Mouse (Mus musculus) naive thymus-derived CD4-positive, alpha-beta T cell, adult 5 months (primary cell): ENCODE results near the gene Csad. TPM values are rescaled to one million over a fixed set of nuclear protein-coding genes. Genes with fewer than 3 reads are reported as not detected.

Experiments
- polyA plus RNA-seq: library from polyadenylated mRNA; unstranded; fragments of 100-300 nt; shearing (Covaris generic); gene quantifications from one replicate; pipeline ENCODE4 v1.2.1, GENCODE M21; 2017

Gene Csad
- polyA plus RNA-seq: 13.8 TPM

GRCm38 (mm10) chr15:102204674-102205505 lies at the start of gene Csad:
Csad (minus strand) TSS chr15:102204724.

GRCm38 (mm10) chr15:102231748-102232147 lies 27.2 kb upstream of the Csad start, which contains the start of gene Itgb7:
Itgb7 (minus strand) TSS chr15:102231944.

GRCm38 (mm10) chr15:102202971-102203834 lies 1.3 kb downstream of the Csad start, which contains the start of gene Zfp740:
Zfp740 (plus strand) TSS chr15:102203249.

DNA sequence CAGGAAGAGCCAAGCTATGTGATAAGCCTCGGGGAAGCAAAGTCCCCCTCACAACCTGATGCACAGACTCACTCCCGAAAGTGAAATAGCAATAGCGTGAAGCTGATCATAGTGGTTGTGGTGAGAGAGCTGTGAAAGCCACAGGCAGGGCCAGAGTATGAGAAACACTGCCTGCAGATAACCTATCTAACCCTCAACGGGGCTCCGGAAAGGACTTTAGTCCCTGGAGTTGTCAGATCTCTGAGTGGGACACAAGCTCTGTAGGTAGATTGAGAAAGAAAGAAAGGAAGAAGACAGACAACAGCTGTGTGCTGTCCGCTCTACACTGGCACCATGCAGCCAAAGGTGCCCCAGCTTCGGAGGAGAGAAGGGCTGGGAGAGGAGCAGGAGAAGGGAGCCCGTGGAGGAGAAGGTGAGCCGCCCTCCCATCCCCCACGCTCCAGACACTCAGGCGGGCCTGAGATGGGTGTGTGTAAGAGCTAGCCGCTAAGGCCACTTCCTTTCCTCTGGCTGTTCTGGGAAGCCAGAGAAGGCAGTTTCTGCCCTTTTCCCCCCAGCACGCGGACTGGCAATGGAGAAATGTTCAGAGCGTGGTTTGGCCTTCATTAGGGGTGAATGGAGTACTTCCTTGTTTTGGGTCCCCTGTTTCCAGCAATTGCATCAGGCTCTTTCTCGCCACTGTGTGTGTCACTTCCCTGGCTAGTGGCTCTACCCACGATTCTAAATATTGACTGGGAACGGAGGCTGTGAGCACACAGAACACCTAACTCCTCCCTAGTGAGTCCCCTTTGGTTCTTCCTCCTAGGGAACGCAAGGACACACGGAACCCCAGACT lies 54.0 kb downstream of the Csad start, which contains the start of gene Soat2:
TSS of gene Soat2 (plus strand) at position 226 of the 835 bp plus-strand sequence.

GRCm38 (mm10) chr15:102144274-102144711 lies 60.2 kb downstream of the Csad start, which contains the start of gene Igfbp6:
Igfbp6 (plus strand) TSS chr15:102144362.

DNA sequence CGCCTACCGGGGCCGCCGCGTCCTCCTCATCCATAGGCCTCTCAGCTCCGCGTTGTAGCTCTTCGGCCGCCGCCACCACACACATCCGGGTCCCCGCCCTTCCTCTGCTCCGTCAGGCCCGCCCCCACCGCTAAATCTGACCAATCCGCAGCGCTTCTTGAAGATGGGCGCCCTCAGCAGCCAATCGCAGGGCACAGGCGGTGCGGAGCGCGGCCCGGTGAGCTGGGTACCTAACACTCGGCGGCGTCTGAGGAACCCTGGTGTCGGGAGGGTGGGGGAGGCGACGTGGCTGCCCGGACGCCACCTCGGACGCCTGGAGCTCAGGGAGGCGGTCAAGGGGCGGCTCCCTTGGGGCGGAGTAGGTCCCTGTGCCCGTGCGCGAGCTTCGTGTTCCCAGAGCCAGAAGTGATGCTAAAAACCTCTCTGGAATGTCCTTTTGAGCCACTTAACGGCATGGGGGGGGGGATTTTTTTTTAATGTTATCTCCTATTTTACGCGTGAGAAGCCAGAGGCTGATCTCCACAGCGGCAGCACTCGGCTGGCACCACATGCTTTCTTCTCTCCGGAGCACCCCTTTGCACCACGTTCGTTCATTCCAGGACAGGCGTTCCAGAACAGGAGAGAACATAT lies 68.3 kb downstream of the Csad start, which contains the start of gene Spryd3:
TSS of gene Spryd3 (minus strand) at position 106 of the 630 bp plus-strand sequence.

Other genes with a start within 250 kb of the Csad start
- gene Krt8, start 200.2 kb downstream of the Csad start, polyA plus RNA-seq: not detected
- not detected for gene Krt18, start 176.5 kb downstream of the Csad start, polyA plus RNA-seq
- 119 TPM for gene Eif4b, start 131.0 kb downstream of the Csad start, polyA plus RNA-seq
- gene Tns2, start 104.3 kb downstream of the Csad start, polyA plus RNA-seq: not detected
- 30.0 TPM for gene Spryd3, start 68.5 kb downstream of the Csad start, polyA plus RNA-seq
- gene Igfbp6, start 60.4 kb downstream of the Csad start, polyA plus RNA-seq: 0.31 TPM
- not detected for gene Soat2, start 54.2 kb downstream of the Csad start, polyA plus RNA-seq
- gene Zfp740, start 1.5 kb downstream of the Csad start, polyA plus RNA-seq: 135 TPM
- 903 TPM for gene Itgb7, start 27.2 kb upstream of the Csad start, polyA plus RNA-seq
- 5.5 TPM for gene Rarg, start 52.8 kb upstream of the Csad start, polyA plus RNA-seq
- not detected for gene Gm9918, start 65.8 kb upstream of the Csad start, polyA plus RNA-seq
- gene Mfsd5, start 74.7 kb upstream of the Csad start, polyA plus RNA-seq: 34.6 TPM
- not detected for gene Espl1, start 91.5 kb upstream of the Csad start, polyA plus RNA-seq
- 462 TPM for gene Pfdn5, start 121.4 kb upstream of the Csad start, polyA plus RNA-seq
- 47.0 TPM for gene Myg1, start 127.0 kb upstream of the Csad start, polyA plus RNA-seq
- gene Aaas, start 146.0 kb upstream of the Csad start, polyA plus RNA-seq: 49.0 TPM
- not detected for gene Sp7, start 162.5 kb upstream of the Csad start, polyA plus RNA-seq
- 19.8 TPM for gene Sp1, start 201.4 kb upstream of the Csad start, polyA plus RNA-seq
- gene Amhr2, start 240.6 kb upstream of the Csad start, polyA plus RNA-seq: not detected